In the genomic region with DNA sequence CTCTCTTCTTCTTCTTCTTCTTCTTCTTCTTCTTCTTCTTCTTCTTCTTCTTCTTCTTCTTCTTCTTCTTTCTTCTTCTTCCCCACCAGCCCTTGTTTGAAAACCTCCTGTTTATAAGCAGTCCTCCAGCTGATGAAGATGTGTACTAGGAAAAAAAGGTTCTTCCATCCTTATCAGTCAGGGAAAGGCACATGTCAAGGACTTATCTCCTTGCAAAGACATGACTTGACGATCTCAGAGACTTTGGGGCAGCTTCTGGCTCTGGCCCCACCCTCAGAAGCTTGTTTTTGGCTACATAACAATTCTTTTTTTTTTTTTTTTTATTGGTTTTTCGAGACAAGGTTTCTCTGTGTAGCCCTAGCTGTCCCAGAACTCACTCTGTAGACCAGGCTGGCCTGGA, we compare ENCODE assay signal across 17 mouse cellular contexts. TPM values are rescaled to one million over a fixed set of nuclear protein-coding genes. Genes with fewer than 3 reads are reported as not detected.
DNase-seq lines count a peak whose midpoint lies in the region; ATAC-seq lines count a peak whose summit lies in the region.
"Had no signal": no experiment of that assay in that cellular context is flagged by ENCODE, and none has a peak within 500 bp of the region (broad histone marks: within the 10 kb centered on the region; RNA-seq: fewer than 3 reads in every experiment).

No protein-coding gene starts in this region.

- peak overlapping the region; percentile 52 for H3K9ac ChIP-seq in liver, embryonic 12.5 days
- H3K9ac ChIP-seq in forebrain, embryonic 13.5 days = no peak overlapping the region
- H3K9ac ChIP-seq: forebrain, postnatal 0 days had no signal

- peak overlapping the region; percentile 87 for H3K27ac ChIP-seq in liver, embryonic 12.5 days
- H3K27ac ChIP-seq in forebrain, embryonic 13.5 days = no peak overlapping the region
- H3K27ac ChIP-seq: embryonic facial prominence, embryonic 10.5 days had no signal

- 19% methylated on average over 2 of the region's 2 CpGs for WGBS in liver, embryonic 12.5 days (ENCODE audit: insufficient replicate concordance)
- WGBS in forebrain, embryonic 13.5 days = 76% methylated on average over 2 of the region's 2 CpGs

- H3K27me3 ChIP-seq in liver, embryonic 12.5 days (replicated peaks) = no peaks in the 10 kb centered on the region
- H3K27me3 ChIP-seq in forebrain, embryonic 13.5 days = no peaks in the 10 kb centered on the region

- DNase-seq in spleen, postnatal 36 days (ENCODE audit: low spot score in 2 of 2) = peak; percentile 23 to 62
- DNase-seq in spleen, adult 18-20 months = no peak
- DNase-seq in left cerebral cortex, adult 9 months (ENCODE audit: low spot score in 2 of 2) = no peak
- DNase-seq in embryo, embryonic 10 days (ENCODE audit: low spot score) = no peak
- DNase-seq: cerebellum, adult 11-12 months; cerebellum, postnatal 25 days; forebrain, postnatal 0 days; left cerebral cortex, postnatal 4 days; lung, adult 18-20 months; lung, postnatal 4 days; midbrain, embryonic 14.5 days had no signal

- peaks cover 60% of the 10 kb centered on the region for H3K4me1 ChIP-seq in liver, embryonic 12.5 days
- H3K4me1 ChIP-seq in forebrain, embryonic 13.5 days = 0 out of 2 replicates have a peak, but pooled peaks cover 3% of the 10 kb centered on the region

- peak overlapping the region; percentile 55 for H3K4me2 ChIP-seq in liver, embryonic 12.5 days
- no peak overlapping the region for H3K4me2 ChIP-seq in forebrain, embryonic 13.5 days

- H3K4me3 ChIP-seq in liver, embryonic 12.5 days = no peak overlapping the region
- no peak overlapping the region for H3K4me3 ChIP-seq in forebrain, embryonic 13.5 days
- H3K4me3 ChIP-seq: embryonic facial prominence, embryonic 10.5 days; myocyte had no signal

- no peaks in the 10 kb centered on the region for H3K36me3 ChIP-seq in liver, embryonic 12.5 days
- H3K36me3 ChIP-seq in forebrain, embryonic 13.5 days (ENCODE audit: poor library complexity, severe bottlenecking) = no peaks in the 10 kb centered on the region
- H3K36me3 ChIP-seq: embryonic facial prominence, embryonic 10.5 days had no signal

- H3K9me3 ChIP-seq in liver, embryonic 12.5 days (replicated peaks) = no peaks in the 10 kb centered on the region
- no peaks in the 10 kb centered on the region; the same call in 1 of the 2 replicates for H3K9me3 ChIP-seq in forebrain, embryonic 13.5 days (replicated peaks)
- H3K9me3 ChIP-seq: embryonic facial prominence, embryonic 10.5 days had no signal

- ATAC-seq in common myeloid progenitor, adult 5-6 weeks (replicated peaks; ENCODE audit: low read depth, poor library complexity, severe bottlenecking) = peak; percentile 69
- ATAC-seq in liver, embryonic 12.5 days = peak; percentile 96
- peak; percentile 96 for ATAC-seq in megakaryocyte-erythroid progenitor cell, adult 5-6 weeks (replicated peaks; ENCODE audit: low FRiP score, low TSS enrichment, poor library complexity, severe bottlenecking)
- no peak for ATAC-seq in forebrain, embryonic 13.5 days
- ATAC-seq: forebrain, postnatal 0 days had no signal

RNA-seq across cellular contexts. Expression of a gene that starts 5.5 kb away (rescaled TPM):
- total RNA-seq in common myeloid progenitor, adult 5-6 weeks (2017) = 42.8 and 54.6 TPM in 2 replicates
- polyA plus RNA-seq in liver, embryonic 12.5 days (2016; fragmentation: Nextera tagmentation; extraction: Ambion mirVana) = 130 and 134 TPM in 2 replicates
- 39.8 and 49.8 TPM in 2 replicates for total RNA-seq in megakaryocyte-erythroid progenitor cell, adult 5-6 weeks (2014; fragmentation: Nextera tagmentation)
- total RNA-seq in megakaryocyte-erythroid progenitor cell, adult 5-6 weeks (2017) = 49.0 and 77.4 TPM in 2 replicates
- polyA plus RNA-seq in forebrain, embryonic 13.5 days (2015; fragmentation: Nextera tagmentation; extraction: Ambion mirVana) = 76.6 and 76.7 TPM in 2 replicates

RNA-seq across cellular contexts. Expression of a gene that starts 54.5 kb away (rescaled TPM):
- total RNA-seq in common myeloid progenitor, adult 5-6 weeks (2017) = 146 and 182 TPM in 2 replicates
- polyA plus RNA-seq in liver, embryonic 12.5 days (2016; fragmentation: Nextera tagmentation; extraction: Ambion mirVana) = 191 and 193 TPM in 2 replicates
- total RNA-seq in megakaryocyte-erythroid progenitor cell, adult 5-6 weeks (2014; fragmentation: Nextera tagmentation) = 238 and 277 TPM in 2 replicates
- 172 and 198 TPM in 2 replicates for total RNA-seq in megakaryocyte-erythroid progenitor cell, adult 5-6 weeks (2017)
- polyA plus RNA-seq in forebrain, embryonic 13.5 days (2015; fragmentation: Nextera tagmentation; extraction: Ambion mirVana) = 482 and 484 TPM in 2 replicates

Comparison
In these comparisons a context has a peak if more than half of its experiments do, and no peak if none do; other contexts are left out.
1. DNase-seq: peak in spleen, postnatal 36 days (2 of 2); none in spleen, adult 18-20 months (0 of 2), left cerebral cortex, adult 9 months (0 of 2) and embryo, embryonic 10 days (single experiment).